Mouse (Mus musculus) bone marrow macrophage, adult 2 months (primary cell): ENCODE results near the gene Pycr1. TPM values are rescaled to one million over a fixed set of nuclear protein-coding genes. Genes with fewer than 3 reads are reported as not detected.
"Not testable (repeated sequence)": the region's sequence is repeated elsewhere in the genome, so short reads cannot be mapped to it uniquely, and the experiment has no call there.

Experiments
- H3K27ac ChIP-seq: 2 replicates; pipeline ENCODE4 v1.5.1; 2012; ENCODE audit warnings: low read depth, low read length; ENCODE audit not compliant: insufficient read depth
- H3K4me1 ChIP-seq: 2 replicates; pipeline ENCODE4 v1.6.1; 2012; ENCODE audit warnings: low read length; ENCODE audit not compliant: control insufficient read depth, insufficient read depth
- H3K4me3 ChIP-seq: 2 replicates; pipeline ENCODE4 v1.5.1; 2012; ENCODE audit warnings: mild to moderate bottlenecking, low read length, moderate library complexity; ENCODE audit not compliant: insufficient read depth
- CTCF ChIP-seq: IDR thresholded peaks from 2 replicates; pipeline ENCODE4 v1.5.1; 2012; ENCODE audit warnings: low read depth, mild to moderate bottlenecking, low read length, moderate library complexity
- POLR2A ChIP-seq: IDR thresholded peaks from 2 replicates; pipeline ENCODE4 v1.6.1; 2012; ENCODE audit warnings: mild to moderate bottlenecking, low read depth, low read length, borderline replicate concordance
- polyA plus RNA-seq: library from polyadenylated mRNA; stranded (reverse); fragments of >200 nt; gene quantifications from 2 replicates; pipeline ENCODE4 v1.2.4, GENCODE M21; 2012; ENCODE audit not compliant: missing spikeins, insufficient read depth, insufficient read length

Pycr1 gene
- 0.61 and 0.78 TPM in 2 replicates for polyA plus RNA-seq

GRCm38 (mm10) chr11:120643601-120643987 lies at the start of gene Pycr1:
Gene Pycr1, minus strand, starts transcription at chr11:120643769.
- H3K4me1 ChIP-seq = peaks cover 31% of the 10 kb centered on the region
- no peak within 1 kb of the TSS for H3K27ac ChIP-seq
- H3K4me3 ChIP-seq = peak within 1 kb of the TSS; percentile 64

DNA sequence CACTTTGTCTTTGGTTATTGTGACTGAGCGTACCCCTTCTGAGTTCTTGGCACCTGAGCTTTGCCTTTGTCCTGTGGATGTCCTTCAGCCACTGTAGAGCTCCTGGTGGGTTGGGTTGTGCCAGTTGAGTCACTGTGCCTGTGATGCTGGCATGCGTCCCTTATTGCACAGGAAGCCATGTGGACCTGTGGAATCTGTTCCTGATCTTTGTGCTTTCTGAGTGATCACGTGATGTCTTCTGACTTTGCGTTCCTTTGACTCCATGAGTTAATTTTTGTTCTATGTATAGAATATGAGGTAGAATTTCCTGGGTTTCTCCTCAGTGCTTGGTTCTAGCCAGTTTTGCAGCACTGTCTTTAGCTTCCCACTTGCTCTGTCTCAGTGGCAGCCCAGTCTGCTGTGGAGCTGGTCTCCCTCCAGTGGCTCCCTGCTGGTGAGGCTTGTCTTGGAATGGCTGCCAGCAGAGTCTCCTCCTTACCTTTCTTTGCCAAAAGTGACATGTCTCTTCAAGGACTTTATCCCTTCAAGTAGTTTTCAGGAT lies 49.0 kb upstream of the Pycr1 start:
- no peak overlapping the region for H3K4me3 ChIP-seq
- TF ChIP-seq POLR2A (no peak), CTCF (no peak)
- peak overlapping the region; percentile 28 for H3K27ac ChIP-seq
- H3K4me1 ChIP-seq = peaks cover 35% of the 10 kb centered on the region

More at GRCm38 (mm10) chr11:120643601-120643987, at the start of gene Pycr1:
- TF ChIP-seq CTCF (no peak), POLR2A (no peak)

DNA sequence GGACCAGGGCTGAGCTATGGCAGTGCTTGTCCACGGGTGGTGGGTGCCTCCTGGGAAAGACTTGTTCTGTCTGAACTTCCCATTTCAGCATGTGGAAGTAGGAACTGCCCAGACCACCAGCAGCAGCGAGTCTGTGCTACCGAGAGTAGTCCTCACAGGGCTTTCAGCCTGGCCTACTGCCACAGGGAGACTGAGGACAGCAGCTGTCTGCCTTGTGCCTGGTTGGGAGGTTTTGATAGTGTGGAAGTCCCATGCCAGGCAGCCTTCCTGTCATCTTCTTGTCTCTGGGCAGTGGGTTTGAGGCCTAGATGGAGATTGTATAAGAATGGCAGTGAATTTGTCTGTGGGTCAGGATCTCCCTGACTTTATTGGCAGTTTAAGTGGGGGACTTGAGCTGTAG lies 45.8 kb upstream of the Pycr1 start:
- H3K4me3 ChIP-seq = no peak overlapping the region
- H3K4me1 ChIP-seq = peaks cover 27% of the 10 kb centered on the region
- TF ChIP-seq CTCF = no peak
- no peak for TF ChIP-seq POLR2A
- H3K27ac ChIP-seq = peak overlapping the region; percentile 24; the same call in 1 of the 2 replicates

DNA sequence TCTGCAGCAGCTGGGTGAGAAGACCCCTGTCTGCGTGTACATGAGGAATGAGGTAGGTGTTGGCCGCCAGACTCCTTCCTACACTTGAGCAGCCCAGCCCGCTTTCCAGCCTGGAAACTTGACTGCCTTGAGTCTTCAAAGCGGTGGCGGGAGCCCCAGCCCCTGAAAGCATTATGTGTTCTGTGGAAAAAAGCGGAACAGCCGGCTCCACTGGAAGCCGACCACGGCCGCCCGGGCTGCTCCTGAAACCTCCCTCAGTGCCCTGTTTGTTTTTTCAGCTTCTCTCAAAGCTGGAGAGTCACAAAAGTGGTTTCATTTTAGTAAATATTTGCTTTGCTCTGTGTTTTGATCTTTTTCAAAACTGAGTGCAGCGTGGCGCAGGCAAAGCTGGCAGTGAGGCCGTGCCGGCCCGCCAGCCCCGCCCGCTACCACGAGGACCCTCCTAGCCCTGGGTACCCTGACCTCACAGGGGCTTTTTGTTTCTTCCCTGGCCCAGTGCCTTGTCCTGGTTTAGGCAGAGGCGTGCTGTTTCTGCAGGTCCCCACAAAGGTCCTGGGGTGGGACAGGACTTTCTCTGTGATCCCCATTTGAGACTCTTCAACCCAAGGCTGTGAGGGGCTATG lies 43.2 kb upstream of the Pycr1 start:
- Histone ChIP-seq H3K4me3 (no peak overlapping the region), H3K4me1 (peaks cover 22% of the 10 kb centered on the region), H3K27ac (no peak overlapping the region)
- TF ChIP-seq POLR2A = no peak
- no peak for TF ChIP-seq CTCF

- TF ChIP-seq POLR2A (no peak), CTCF (no peak)
- Histone ChIP-seq H3K27ac (no peak overlapping the region), H3K4me1 (peaks cover 18% of the 10 kb centered on the region), H3K4me3 (no peak overlapping the region)
Measured at GRCm38 (mm10) chr11:120684660-120685059, 41.1 kb upstream of the Pycr1 start.

DNA sequence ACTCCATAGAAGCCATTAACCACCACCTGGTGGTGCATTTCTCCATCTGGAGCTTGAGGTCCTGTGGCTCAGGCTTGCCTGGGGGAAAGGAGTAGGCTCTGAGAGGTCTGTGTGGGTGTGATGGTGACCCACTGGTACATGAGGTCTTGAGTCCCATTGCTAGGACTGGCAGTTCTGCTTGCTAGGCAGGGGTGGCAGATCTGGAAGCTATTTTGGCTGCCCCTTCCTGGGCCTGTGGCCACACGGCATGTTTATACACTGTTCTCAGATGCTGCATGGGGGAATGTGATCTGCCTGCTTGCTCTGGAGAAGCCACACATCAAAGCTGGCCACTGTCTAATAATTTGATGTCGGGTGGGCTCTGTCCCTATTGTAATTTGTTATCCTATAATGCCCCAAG lies 40.5 kb upstream of the Pycr1 start:
- H3K4me1 ChIP-seq = peaks cover 15% of the 10 kb centered on the region
- no peak overlapping the region for H3K4me3 ChIP-seq
- H3K27ac ChIP-seq = no peak overlapping the region
- TF ChIP-seq POLR2A (no peak), CTCF (no peak)

DNA sequence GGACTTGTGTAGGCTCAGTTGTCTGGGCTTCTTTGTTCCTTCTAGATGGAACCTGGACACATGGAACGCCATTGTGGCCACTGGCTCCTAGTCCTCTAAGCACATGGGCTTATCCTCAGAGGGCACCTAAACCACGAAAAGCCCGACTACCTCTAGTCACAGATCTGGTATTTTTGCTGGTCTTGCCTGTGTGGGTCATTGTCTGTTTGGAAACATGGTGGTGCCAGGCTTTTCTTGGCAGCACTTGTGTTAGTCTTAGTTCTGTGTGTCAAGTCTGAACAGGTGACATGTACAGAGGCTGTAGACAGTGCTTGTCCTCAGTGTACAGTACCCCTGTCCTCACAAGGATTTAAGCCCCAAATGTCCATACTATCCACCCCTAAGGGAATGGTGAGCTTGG lies 40.0 kb upstream of the Pycr1 start:
- no peak overlapping the region for H3K27ac ChIP-seq
- no peak overlapping the region for H3K4me3 ChIP-seq
- TF ChIP-seq CTCF = no peak
- peaks cover 15% of the 10 kb centered on the region for H3K4me1 ChIP-seq

DNA sequence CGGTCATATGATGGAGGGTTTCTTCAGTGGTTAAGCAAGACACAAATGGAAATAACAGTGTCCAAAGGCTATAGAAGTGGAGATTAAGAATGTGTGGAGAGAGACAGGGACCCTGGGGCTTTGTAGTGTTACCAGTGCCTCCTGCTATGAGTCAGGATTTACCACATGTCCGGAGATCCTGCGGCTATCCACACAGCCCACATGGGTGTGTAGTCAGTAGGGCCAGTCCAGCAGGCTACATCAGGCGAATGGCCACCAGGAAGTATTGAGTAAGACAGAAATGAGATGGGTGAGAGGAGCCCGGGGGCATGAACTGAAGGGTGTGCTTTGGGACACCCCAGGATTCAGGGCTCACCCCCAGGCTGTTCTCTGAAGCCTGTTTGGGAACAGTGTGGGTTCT lies 39.1 kb upstream of the Pycr1 start:
- no peak for TF ChIP-seq POLR2A
- no peak for TF ChIP-seq CTCF
- Histone ChIP-seq H3K4me1 (peaks cover 15% of the 10 kb centered on the region), H3K4me3 (no peak overlapping the region)

DNA sequence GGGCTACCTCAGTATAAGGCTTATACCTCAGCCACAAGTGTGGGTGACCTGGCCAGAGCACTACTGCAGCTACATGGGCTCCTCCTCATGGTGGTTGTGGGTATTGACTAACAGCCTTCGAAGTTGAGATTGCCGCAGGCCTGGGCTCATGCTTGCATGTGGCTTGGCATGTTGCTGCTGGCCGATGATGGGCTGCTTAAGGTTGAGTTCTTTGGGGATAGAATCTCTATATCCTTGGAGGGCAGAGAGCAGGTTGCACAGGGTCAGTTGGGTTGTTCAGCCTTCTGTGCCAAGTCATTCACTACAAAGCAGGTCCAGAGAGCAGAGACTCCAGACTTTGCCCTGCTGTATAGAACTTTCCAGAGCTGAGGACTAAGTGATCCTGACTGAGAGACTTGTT lies 36.3 kb upstream of the Pycr1 start:
- H3K27ac ChIP-seq = no peak overlapping the region
- no peak for TF ChIP-seq POLR2A
- TF ChIP-seq CTCF = no peak
- no peak overlapping the region for H3K4me3 ChIP-seq
- peaks cover 22% of the 10 kb centered on the region for H3K4me1 ChIP-seq

More for the DNA sequence above, 39.1 kb upstream of the Pycr1 start:
- H3K27ac ChIP-seq = no peak overlapping the region

GRCm38 (mm10) chr11:120676951-120677350 lies 33.4 kb upstream of the Pycr1 start:
- H3K27ac ChIP-seq = no peak overlapping the region
- TF ChIP-seq POLR2A (no peak), CTCF (no peak)
- no peak overlapping the region for H3K4me3 ChIP-seq
- peaks cover 20% of the 10 kb centered on the region for H3K4me1 ChIP-seq

DNA sequence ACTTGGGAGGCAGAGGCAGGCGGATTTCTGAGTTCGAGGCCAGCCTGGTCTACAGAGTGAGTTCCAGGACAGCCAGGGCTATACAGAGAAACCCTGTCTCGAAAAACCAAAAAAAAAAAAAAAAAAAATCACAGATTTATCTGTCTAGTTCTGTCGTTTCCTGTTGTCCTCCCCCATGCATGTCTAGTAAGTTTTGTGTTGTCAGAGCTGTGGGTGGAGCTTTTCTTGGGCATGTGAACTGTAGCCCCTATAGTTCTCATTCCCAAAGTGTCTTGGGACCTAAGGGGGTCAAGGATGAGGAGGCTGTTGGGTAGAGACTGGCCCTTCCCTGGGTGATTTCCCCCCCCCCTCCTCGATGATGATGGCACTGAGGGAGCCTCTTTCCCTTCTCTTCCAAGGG lies 32.3 kb upstream of the Pycr1 start:
- H3K4me1 ChIP-seq = peaks cover 20% of the 10 kb centered on the region
- H3K27ac ChIP-seq, H3K4me3 ChIP-seq: not testable (repeated sequence)
